Mouse (Mus musculus): ENCODE measurements around the gene Gm28557. TPM values are rescaled to one million over a fixed set of nuclear protein-coding genes. Genes with fewer than 3 reads are reported as not detected.
"Not testable (repeated sequence)": the region's sequence is repeated elsewhere in the genome, so short reads cannot be mapped to it uniquely, and the experiment has no call there.

Gene Gm28557
- 0.06 and 0.30 TPM in 2 replicates for polyA plus RNA-seq (2012)

DNA sequence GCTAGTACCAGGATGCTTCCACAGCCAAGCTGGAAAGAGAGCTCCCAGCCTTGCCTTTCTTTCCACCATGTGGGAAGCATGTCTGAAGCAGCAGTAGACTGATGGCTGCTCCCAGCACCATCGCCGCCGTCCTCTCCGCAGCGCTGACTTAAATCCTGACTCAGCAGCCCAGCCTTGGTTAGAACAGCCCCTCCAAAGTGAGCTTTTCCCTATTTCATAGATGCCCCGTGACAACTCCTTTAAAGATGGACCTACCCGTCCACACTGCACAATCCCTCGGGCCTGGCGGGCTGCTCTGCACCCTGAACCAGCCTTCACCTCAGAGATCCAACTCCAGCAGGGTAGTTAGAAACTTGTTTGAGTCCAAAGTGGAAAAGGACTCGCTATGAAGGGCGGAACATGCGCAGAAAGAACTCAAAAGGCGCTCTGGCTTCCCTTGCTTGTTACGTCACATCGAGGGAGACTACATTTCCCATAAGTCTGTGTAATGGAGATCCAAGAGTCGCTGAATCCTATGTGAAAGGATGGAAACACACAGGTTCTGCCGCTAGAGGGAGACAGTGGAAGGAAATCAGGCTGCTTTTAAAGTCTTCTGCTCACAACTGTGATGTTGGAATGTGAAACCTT is at the start of gene Gm28557:
Gene Gm28557 (minus strand): TSS at position 411 of the 627 bp plus-strand sequence.
- no peak for TF ChIP-seq GATA1 (IDR thresholded peaks at IDR 0.05; ENCODE audit: low read length)

DNA sequence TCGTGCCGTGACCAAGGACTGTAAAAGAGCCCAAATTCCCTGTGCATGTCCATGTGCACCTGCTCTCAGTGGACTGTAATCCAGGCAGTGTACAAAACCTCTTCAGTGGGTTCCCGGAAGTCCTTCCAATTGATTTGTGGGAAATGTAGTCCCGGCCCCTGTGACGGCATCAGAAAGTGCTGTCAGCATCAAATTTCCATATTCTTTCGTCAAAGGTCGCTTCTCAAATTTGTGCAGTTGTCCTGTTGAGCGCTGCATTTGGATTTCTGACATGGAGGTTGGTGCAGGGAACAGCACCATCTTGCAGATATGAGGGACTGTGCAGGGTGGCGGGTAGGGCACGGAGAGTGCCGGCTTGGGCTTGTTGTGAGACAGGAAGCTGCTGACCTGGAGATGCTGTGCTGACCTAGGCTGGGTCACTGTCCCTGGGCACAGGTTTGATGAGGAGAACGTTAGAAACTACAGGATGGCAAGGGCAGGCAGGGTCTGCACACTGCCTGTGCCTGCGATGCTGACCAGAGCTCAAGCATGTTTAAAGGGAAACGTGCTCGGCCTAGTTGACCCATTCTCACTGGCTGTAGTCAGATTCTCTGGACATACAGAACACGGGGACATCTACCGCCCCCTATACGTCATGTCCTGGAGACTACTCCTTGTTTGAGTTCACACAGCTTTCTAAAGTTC is 19.8 kb upstream of the Gm28557 start:
- TF ChIP-seq GATA1 (IDR thresholded peaks at IDR 0.05; ENCODE audit: low read length) = no peak

DNA sequence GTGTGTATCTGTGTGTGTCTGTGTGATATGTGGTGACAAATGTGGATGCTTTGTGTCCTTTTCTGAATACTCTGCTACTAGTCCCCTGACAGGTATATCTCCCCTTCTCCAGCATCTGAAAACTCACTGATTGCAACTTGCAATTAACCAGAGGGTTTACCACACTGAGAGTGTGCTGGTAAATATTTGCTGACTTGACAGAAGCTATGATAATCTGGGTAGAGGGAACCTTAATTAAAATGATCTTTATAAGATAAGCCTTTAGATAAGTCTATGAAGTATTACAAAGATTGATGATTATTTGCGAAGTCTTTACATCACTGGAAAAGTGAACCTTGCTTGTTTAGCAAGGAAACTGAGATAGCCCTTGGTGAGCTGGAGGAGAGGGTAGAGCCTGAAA is 16.1 kb upstream of the Gm28557 start:
- TF ChIP-seq GATA1 (IDR thresholded peaks at IDR 0.05; ENCODE audit: low read length) = no peak

DNA sequence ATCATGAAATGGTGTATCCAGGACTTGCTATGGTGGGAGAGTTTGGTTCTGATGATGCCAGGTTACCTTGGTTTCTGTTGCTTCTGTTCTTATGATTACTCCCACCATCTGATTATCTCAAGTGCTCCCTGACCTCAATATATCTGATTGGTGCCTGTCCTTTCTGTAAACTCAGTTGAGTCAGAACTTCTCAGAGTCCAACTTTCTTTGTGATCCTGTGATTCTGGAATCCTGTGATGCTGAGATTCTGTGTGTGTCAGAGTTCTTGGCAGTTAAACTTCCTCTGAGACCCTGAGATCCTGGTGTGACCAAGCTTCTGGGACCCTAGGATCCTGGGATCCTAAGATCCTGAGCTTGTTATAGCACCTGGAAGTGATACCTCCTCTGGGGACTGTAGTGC is 13.0 kb upstream of the Gm28557 start, which contains the start of gene Zfp759:
Gene Zfp759 (plus strand): TSS at position 301 of the 400 bp plus-strand sequence.
- not testable (repeated sequence) for TF ChIP-seq GATA1 (IDR thresholded peaks at IDR 0.05; ENCODE audit: low read length)

DNA sequence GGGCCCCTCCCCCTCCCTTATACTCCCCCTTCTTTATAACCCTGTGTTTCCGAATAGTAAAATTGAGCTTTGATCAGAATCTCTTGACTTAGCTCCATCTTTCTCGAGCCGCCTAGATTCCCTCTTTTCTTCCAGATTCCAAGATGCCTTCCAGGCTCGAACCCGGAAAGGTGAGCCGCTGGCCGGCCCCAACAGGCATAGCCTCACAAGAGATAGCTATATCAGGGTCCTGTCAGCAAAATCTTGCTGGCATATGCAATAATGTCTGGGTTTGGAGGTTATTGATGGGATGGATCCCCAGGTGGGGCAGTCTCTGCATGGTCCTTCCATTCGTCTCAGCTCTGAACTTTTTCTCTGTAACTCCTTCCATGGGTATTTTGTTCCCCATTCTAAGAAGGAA is 7.8 kb upstream of the Gm28557 start, which contains the start of gene Rslcan18:
Gene Rslcan18 (minus strand): TSS at position 101 of the 400 bp plus-strand sequence.
- not testable (repeated sequence) for TF ChIP-seq GATA1 (IDR thresholded peaks at IDR 0.05; ENCODE audit: low read length)

DNA sequence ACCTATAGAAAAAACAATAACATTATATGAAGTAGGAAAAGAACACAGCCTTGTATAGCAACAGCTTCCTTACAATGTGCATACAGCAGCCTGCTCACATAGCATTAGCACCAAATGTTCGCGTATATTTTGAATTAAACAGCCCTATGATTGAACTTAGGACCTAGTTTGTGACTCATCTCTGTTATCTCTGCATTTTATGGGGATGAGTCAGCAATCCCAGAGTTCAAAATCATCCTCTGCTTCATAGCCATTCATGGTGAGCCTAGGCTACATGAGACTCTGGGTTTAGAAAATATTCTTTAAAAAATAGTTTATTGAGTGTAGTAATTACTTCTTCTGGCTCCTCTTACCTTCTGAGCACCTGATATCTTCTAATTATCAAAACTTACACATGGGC is 4.9 kb upstream of the Gm28557 start:
- TF ChIP-seq GATA1 (IDR thresholded peaks at IDR 0.05; ENCODE audit: low read length) = no peak

DNA sequence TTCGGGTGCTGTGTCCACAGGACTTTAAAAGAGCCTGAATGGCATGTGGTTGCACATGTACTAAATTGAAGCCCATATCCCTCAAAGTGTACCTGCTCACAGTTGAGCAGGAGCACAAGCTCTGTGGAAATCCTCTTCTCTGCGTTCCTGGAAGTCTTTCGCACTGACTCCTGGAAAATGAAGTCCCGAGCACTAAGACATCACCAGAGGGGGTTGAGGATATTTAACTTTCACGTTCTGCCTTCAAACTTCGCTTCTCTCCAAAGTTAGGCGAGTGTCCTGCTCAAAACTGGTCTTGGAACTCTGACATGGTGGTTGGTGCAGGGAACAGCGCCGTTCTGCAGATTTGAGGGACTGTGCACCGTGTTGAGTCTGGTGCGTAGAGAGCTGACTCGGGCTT is 3.7 kb upstream of the Gm28557 start:
- no peak for TF ChIP-seq GATA1 (IDR thresholded peaks at IDR 0.05; ENCODE audit: low read length)

DNA sequence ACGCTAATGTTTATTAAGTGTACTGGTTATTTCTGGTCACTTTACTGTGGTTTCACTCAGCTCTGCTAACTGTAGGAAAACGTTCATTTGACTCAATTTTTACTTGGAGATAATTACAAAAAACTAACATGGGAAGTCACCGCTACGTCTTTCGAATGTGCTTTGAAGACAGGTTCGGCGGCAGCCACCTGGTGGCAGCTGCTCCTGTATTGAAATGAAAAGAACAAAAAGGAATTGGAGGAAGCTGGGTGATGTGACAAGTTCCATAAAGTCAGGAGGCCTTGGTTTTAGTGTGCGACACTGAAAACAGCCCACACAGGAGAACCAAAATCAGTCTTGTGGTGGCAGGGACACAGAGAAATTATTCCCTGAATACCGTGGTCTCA is 410 bp upstream of the Gm28557 start:
- TF ChIP-seq GATA1 (IDR thresholded peaks at IDR 0.05; ENCODE audit: low read length) = no peak

DNA sequence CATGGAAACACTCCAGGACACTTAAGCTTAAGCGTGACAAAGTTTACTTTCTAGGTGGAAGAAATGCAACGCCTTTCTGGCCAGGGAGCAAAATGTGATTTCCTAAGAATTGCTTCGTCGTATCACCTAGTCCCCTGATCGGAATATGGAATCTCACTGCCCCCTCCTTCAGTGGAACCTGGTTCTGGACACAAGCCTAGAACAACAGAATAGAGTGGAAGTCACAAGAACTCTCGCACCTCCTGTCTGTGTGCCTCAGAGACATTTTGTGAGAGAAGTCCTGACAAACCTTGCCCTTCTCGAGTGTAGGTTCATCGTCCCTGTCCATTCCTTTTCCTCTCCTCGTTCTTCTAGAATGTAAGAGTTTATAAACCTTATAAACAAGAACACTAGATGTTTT is 723 bp downstream of the Gm28557 start:
- TF ChIP-seq GATA1 (IDR thresholded peaks at IDR 0.05; ENCODE audit: low read length) = no peak

DNA sequence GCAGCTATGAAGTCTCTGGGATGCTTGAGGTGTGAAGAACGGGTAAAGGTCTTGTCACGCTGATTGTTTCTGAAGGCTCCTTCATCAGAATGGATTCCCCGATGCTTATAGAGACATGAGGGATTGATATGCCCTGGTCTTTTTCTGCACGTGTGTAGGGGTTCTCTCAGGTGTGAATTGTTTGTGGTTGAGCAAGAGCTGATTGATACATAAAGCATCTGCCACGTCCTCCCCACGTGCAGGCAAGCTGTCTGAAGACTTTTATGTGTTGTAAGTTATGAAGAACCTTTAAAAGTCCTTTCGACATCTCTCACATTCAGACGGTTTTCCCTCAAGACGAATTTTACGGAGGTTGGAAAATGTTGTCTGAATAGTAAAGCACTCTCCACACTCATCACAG is 10.5 kb downstream of the Gm28557 start, which contains the start of gene Zfp708:
Gene Zfp708 (minus strand): TSS at position 101 of the 400 bp plus-strand sequence.
- TF ChIP-seq GATA1 (IDR thresholded peaks at IDR 0.05; ENCODE audit: low read length) = no peak

DNA sequence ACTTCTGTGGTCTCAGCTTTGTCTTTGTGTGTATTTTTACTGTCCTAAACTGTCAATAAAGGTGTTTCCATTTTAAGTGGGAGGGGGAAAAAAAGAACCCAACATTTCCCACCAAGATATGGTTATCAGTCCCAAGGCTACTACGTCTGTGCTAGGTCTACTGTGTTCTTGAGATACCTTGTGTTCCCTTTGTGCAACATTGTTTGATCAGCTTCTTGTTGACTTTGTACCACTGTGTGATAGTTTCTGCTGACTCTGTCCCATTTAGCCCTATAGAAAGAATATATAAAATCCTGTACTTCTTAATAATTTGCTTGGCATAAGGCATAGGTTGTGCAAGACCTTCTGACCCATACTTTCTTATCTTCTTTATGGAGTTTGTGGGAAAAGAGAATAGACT is 18.2 kb downstream of the Gm28557 start:
- TF ChIP-seq GATA1 (IDR thresholded peaks at IDR 0.05; ENCODE audit: low read length) = no peak

DNA sequence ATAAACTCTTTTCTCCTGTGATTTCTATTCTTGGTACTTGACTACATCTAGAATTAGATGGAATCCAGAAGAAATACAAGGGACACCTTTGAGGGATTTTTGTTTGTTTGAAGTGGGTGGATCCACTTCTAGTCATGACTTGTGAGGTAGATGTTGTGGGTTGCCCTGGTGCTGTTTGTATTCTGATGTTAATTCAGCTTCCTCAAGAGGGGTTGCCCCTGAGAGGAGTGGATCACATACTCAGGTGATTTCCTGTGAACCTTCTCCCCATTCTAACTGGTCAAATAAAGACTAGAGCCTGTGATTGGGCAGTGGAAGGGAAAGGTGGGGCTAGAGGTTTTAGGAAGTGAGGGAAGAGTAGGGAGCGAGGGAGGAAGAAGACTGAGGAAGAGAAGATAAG is 26.5 kb downstream of the Gm28557 start:
- TF ChIP-seq GATA1 (IDR thresholded peaks at IDR 0.05; ENCODE audit: low read length) = no peak

DNA sequence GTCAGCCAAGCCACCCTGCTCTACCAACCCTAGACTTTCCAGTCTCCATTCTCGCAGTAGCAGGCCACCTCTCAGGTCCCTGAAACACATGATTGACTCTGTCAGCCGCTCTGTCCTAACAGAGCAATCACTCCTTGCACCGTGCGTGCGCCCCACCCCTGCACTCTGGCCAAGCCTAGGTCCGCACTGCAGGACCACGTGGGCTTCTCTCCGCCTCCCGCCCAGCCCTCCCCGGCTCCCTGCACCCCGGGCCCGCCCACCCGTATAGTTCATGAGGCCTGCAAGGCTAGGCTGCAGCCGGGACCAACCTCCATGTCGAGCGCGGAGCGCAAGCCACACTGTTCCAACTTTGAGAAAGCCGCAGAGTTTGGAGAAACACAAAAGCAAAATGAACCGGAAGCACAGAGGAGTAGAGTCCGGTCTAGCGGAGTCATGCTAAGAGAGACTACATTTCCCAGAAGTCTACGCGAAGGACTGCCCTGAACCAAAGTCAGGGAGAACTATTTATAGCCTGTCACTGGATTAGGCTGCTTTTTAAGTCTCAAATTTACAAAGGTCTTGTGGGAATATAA is 27.2 kb downstream of the Gm28557 start:
- TF ChIP-seq GATA1 (IDR thresholded peaks at IDR 0.05; ENCODE audit: low read length) = no peak

DNA sequence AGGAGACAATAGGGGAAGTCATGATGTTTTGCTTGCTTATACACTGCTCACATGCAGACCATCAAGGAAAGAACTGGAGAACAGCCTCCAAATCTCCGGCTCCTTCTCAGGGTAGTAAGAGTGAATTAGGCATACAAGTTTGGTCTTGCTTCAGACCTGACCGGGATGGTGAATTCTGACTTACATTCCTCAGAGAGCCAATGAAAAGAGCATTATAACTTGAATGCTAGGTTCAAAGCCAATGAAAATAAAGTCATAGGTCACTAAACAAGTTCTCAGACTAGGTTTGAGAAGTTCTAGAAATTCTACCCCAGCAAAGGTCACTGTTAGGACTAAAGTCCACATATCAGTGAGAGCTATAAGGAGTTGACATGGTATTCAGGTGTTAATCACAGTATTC is 31.2 kb downstream of the Gm28557 start:
- no peak for TF ChIP-seq GATA1 (IDR thresholded peaks at IDR 0.05; ENCODE audit: low read length)

DNA sequence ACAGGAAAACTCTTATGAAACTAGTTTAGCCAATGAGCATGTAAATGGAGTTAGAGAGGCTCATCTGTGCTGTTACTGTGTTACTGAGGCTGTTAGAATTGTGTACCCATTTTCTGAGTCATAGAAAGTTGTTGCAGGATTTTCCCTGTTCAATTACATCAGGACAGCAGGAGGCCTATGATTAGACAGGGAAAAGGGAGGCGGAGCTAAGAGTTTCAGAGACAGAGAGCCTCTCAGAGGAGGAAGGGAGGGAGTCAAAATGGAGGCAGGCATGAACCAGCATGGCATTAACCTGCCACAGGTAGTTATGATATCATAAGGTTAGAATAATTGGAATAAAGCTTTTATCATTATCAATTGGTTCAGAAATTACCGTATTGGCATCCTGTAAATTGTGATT is 35.6 kb downstream of the Gm28557 start:
- no peak for TF ChIP-seq GATA1 (IDR thresholded peaks at IDR 0.05; ENCODE audit: low read length)

DNA sequence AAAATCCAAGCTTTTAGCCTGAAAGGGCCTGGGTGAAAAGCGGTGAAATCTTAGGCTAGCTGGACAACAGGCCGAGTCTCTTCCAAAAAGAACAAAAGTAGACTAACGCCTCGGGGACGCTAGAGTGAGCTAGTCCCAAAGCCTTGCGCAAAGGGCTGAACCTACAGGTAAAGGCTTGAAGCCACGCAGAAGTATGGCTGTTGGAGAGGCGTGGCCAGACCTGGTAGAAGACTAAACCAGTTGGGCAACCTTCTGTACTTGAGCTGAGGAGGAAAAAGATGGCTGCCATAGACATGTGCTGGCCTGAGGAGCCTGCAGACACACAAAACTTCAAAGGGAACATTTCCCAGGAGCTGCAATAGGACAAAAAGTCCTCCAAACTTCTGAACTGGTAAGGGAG is 43.0 kb downstream of the Gm28557 start:
- TF ChIP-seq GATA1 (IDR thresholded peaks at IDR 0.05; ENCODE audit: low read length) = no peak

DNA sequence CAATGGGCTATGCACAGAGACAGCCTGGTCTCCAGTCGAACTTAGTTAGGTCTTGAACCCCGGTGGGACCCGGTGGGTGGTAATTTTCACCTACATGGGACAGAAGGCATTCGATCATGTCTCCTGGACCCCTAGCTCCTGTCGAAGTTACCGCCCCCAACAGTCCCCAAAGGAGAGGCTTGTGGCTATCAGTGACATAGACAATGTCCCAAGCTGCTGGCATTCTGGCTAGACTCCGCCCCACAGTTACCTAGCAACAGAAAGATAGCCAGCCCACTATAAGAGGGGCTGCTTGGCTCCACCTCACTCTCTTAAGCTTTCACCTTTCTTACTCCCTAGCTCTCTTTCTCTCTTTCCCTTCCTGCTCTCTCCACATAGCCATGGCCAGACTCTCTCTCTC is 46.0 kb downstream of the Gm28557 start:
- TF ChIP-seq GATA1 (IDR thresholded peaks at IDR 0.05; ENCODE audit: low read length) = no peak
